Mouse (Mus musculus) testis, postnatal 14 days (tissue): ENCODE data around the gene Vmn1r230.

Source experiments
- DNase-seq: peaks from one replicate; pipeline ENCODE4 v3.0.0; 2021; ENCODE audit warnings: low spot score

Gene Vmn1r230

GRCm38 (mm10) chr17:20840144-20840543 lies at the start of gene Vmn1r230:
TSS of gene Vmn1r230 (plus strand) at chr17:20840444.
- DNase-seq, result no peak

GRCm38 (mm10) chr17:20811255-20811654 lies 29.0 kb upstream of the Vmn1r230 start, which contains the start of gene Vmn1r229:
TSS of gene Vmn1r229 (plus strand) at chr17:20811555.
- no peak for DNase-seq
